Mouse (Mus musculus): ENCODE measurements at regions not wholly inside any gene's neighbourhood (a gene's known extent, or its start where the extent isn't known, plus 50 kb on each side); places are given as distances from the start of the nearest gene placed in this dataset.

DNA sequence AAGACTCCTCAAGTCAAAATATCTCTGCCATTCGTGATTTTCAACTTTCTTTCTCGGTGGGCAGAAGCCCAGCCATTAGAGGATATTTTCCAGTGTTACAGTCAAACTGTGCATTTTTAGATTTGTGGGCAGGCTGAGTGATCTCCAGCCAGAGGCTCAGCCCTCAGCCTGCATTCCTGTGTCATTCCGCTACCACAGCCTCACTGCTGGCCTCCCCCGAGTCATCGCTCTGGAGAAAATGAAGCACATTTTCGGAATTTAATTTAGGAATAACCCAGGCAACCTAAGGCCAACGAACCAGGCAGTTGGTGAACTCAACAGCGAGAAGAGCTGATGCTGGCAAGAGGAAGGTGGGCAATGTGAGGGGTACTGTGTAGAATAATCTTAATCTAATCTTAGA is 80.9 kb upstream of the Nudt7 start:
- Histone ChIP-seq H3K4me1 (ENCODE audit: control insufficient read depth, insufficient read depth, insufficient read length, low read length) (no peaks in the 10 kb centered on the region), H3K27ac (ENCODE audit: insufficient read depth, low read depth, low read length) (no peak overlapping the region), H3K36me3 (ENCODE audit: control insufficient read depth, insufficient read depth, low read length) (no peaks in the 10 kb centered on the region), H3K27me3 (ENCODE audit: control insufficient read depth, insufficient read depth, low read length) (no peaks in the 10 kb centered on the region), H3K4me3 (ENCODE audit: low read depth, low read length) (no peak overlapping the region)
- TF ChIP-seq CTCF (IDR thresholded peaks at IDR 0.05; ENCODE audit: extremely low read depth, insufficient read length, insufficient replicate concordance, low read depth, low read length) (no peak), POLR2A (IDR thresholded peaks at IDR 0.05; ENCODE audit: low read depth, low read length) (no peak)
- WGBS: 77% methylated on average over 8 of the region's 8 CpGs

GRCm38 (mm10) chr8:114063566-114063965 is 69.8 kb upstream of the Nudt7 start:
- TF ChIP-seq CTCF (IDR thresholded peaks at IDR 0.05; ENCODE audit: extremely low read depth, insufficient read length, insufficient replicate concordance, low read depth, low read length) (no peak), POLR2A (IDR thresholded peaks at IDR 0.05; ENCODE audit: low read depth, low read length) (no peak)
- Histone ChIP-seq H3K4me3 (ENCODE audit: low read depth, low read length) (no peak overlapping the region), H3K27ac (ENCODE audit: insufficient read depth, low read depth, low read length) (no peak overlapping the region), H3K4me1 (ENCODE audit: control insufficient read depth, insufficient read depth, insufficient read length, low read length) (no peaks in the 10 kb centered on the region), H3K36me3 (ENCODE audit: control insufficient read depth, insufficient read depth, low read length) (no peaks in the 10 kb centered on the region), H3K27me3 (ENCODE audit: control insufficient read depth, insufficient read depth, low read length) (no peaks in the 10 kb centered on the region)

GRCm38 (mm10) chr8:114072330-114072729 is 61.0 kb upstream of the Nudt7 start:
- H3K4me1 ChIP-seq (ENCODE audit: control insufficient read depth, insufficient read depth, insufficient read length, low read length): no peaks in the 10 kb centered on the region
- H3K27me3 ChIP-seq (ENCODE audit: control insufficient read depth, insufficient read depth, low read length): no peaks in the 10 kb centered on the region
- no peak overlapping the region for H3K4me3 ChIP-seq (ENCODE audit: low read depth, low read length)
- H3K36me3 ChIP-seq (ENCODE audit: control insufficient read depth, insufficient read depth, low read length): no peaks in the 10 kb centered on the region
- no peak for TF ChIP-seq POLR2A (IDR thresholded peaks at IDR 0.05; ENCODE audit: low read depth, low read length)
- no peak for TF ChIP-seq CTCF (IDR thresholded peaks at IDR 0.05; ENCODE audit: extremely low read depth, insufficient read length, insufficient replicate concordance, low read depth, low read length)
- 80% methylated on average over 8 of the region's 8 CpGs for WGBS
- no peak overlapping the region for H3K27ac ChIP-seq (ENCODE audit: insufficient read depth, low read depth, low read length)

DNA sequence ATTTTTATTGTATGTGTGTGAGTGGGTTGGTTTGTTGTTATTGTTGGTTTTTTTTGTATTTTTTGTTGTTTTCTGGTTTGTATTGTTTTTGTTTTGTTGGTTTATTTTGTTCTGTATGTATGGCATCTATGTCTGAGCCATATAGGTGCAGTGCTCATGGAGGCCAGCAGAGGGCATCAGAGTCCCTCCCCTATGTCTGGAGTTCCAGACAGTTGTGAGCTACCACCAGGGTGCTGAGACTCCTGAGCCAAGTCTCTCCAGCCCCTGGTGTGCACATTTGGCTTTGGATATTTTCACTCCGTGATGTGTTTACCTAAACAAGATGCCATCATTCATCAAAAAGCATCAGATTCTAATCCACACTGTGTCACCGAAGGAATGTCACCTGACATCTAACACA is 59.2 kb upstream of the Nudt7 start:
- Histone ChIP-seq H3K27ac (ENCODE audit: insufficient read depth, low read depth, low read length) (no peak overlapping the region), H3K4me1 (ENCODE audit: control insufficient read depth, insufficient read depth, insufficient read length, low read length) (no peaks in the 10 kb centered on the region), H3K4me3 (ENCODE audit: low read depth, low read length) (no peak overlapping the region), H3K36me3 (ENCODE audit: control insufficient read depth, insufficient read depth, low read length) (no peaks in the 10 kb centered on the region), H3K27me3 (ENCODE audit: control insufficient read depth, insufficient read depth, low read length) (no peaks in the 10 kb centered on the region)
- TF ChIP-seq CTCF (IDR thresholded peaks at IDR 0.05; ENCODE audit: extremely low read depth, insufficient read length, insufficient replicate concordance, low read depth, low read length) (peak; percentile 72; the same call in 1 of the 2 replicates), POLR2A (IDR thresholded peaks at IDR 0.05; ENCODE audit: low read depth, low read length) (no peak)
- 78% methylated on average over 2 of the region's 2 CpGs for WGBS

DNA sequence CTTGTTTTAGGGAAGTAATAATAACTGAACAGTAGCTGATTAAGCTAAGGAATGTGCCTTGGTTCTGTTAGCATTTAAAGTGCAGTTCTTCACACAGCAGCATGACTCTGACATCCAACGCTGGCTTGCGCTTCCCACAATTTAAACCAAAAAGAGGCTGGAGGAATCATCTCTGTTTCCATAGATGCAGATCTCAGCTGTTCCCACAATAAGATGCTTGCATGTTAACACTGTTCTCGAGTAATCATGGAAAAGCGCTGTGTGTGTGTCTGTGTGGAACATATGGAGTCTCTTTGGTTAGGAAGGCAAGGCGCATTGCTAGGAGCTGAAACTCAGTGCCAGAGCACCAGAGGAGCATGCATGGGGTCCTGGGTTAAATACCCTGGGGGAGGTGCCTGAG is 56.7 kb upstream of the Nudt7 start:
- H3K4me1 ChIP-seq (ENCODE audit: control insufficient read depth, insufficient read depth, insufficient read length, low read length): no peaks in the 10 kb centered on the region
- H3K27ac ChIP-seq (ENCODE audit: insufficient read depth, low read depth, low read length): no peak overlapping the region
- H3K4me3 ChIP-seq (ENCODE audit: low read depth, low read length): no peak overlapping the region
- WGBS: 80% methylated on average over 5 of the region's 5 CpGs
- H3K27me3 ChIP-seq (ENCODE audit: control insufficient read depth, insufficient read depth, low read length): no peaks in the 10 kb centered on the region
- TF ChIP-seq CTCF (IDR thresholded peaks at IDR 0.05; ENCODE audit: extremely low read depth, insufficient read length, insufficient replicate concordance, low read depth, low read length): no peak
- TF ChIP-seq POLR2A (IDR thresholded peaks at IDR 0.05; ENCODE audit: low read depth, low read length): no peak
- H3K36me3 ChIP-seq (ENCODE audit: control insufficient read depth, insufficient read depth, low read length): no peaks in the 10 kb centered on the region

GRCm38 (mm10) chr8:114081049-114081756 is 52.2 kb upstream of the Nudt7 start:
- 11% methylated on average over 10 of the region's 10 CpGs for WGBS
- no peaks in the 10 kb centered on the region for H3K27me3 ChIP-seq (ENCODE audit: control insufficient read depth, insufficient read depth, low read length)
- H3K4me3 ChIP-seq (ENCODE audit: low read depth, low read length): no peak overlapping the region
- no peak overlapping the region for H3K27ac ChIP-seq (ENCODE audit: insufficient read depth, low read depth, low read length)
- TF ChIP-seq CTCF (IDR thresholded peaks at IDR 0.05; ENCODE audit: extremely low read depth, insufficient read length, insufficient replicate concordance, low read depth, low read length): peak; percentile 69; the same call in 1 of the 2 replicates
- no peak for TF ChIP-seq POLR2A (IDR thresholded peaks at IDR 0.05; ENCODE audit: low read depth, low read length)
- H3K36me3 ChIP-seq (ENCODE audit: control insufficient read depth, insufficient read depth, low read length): no peaks in the 10 kb centered on the region
- no peaks in the 10 kb centered on the region for H3K4me1 ChIP-seq (ENCODE audit: control insufficient read depth, insufficient read depth, insufficient read length, low read length)

GRCm38 (mm10) chr8:114081757-114082059 is 51.6 kb upstream of the Nudt7 start:
- Histone ChIP-seq H3K4me1 (ENCODE audit: control insufficient read depth, insufficient read depth, insufficient read length, low read length) (no peaks in the 10 kb centered on the region), H3K4me3 (ENCODE audit: low read depth, low read length) (no peak overlapping the region), H3K27me3 (ENCODE audit: control insufficient read depth, insufficient read depth, low read length) (no peaks in the 10 kb centered on the region), H3K36me3 (ENCODE audit: control insufficient read depth, insufficient read depth, low read length) (no peaks in the 10 kb centered on the region), H3K27ac (ENCODE audit: insufficient read depth, low read depth, low read length) (no peak overlapping the region)
- 63% methylated on average over 3 of the region's 3 CpGs for WGBS
- TF ChIP-seq POLR2A (IDR thresholded peaks at IDR 0.05; ENCODE audit: low read depth, low read length) (no peak), CTCF (IDR thresholded peaks at IDR 0.05; ENCODE audit: extremely low read depth, insufficient read length, insufficient replicate concordance, low read depth, low read length) (no peak)

Data from small intestine, adult 2 months (tissue).